Mouse (Mus musculus) lung, adult 2 months (tissue): ENCODE data around the gene Chchd10.

ENCODE experiments used
- CTCF ChIP-seq: fragments of 200-500 bp; IDR thresholded peaks from 2 replicates; pipeline ENCODE4 v1.5.1; 2011; ENCODE audit warnings: mild to moderate bottlenecking, low read length, control low read depth; ENCODE audit not compliant: insufficient read depth
- POLR2A ChIP-seq: fragments of 200-500 bp; IDR thresholded peaks from 2 replicates; pipeline ENCODE4 v1.6.1; 2011; ENCODE audit warnings: low read depth, mild to moderate bottlenecking, control low read depth, low read length, borderline replicate concordance; ENCODE audit errors: extremely low read depth

DNA sequence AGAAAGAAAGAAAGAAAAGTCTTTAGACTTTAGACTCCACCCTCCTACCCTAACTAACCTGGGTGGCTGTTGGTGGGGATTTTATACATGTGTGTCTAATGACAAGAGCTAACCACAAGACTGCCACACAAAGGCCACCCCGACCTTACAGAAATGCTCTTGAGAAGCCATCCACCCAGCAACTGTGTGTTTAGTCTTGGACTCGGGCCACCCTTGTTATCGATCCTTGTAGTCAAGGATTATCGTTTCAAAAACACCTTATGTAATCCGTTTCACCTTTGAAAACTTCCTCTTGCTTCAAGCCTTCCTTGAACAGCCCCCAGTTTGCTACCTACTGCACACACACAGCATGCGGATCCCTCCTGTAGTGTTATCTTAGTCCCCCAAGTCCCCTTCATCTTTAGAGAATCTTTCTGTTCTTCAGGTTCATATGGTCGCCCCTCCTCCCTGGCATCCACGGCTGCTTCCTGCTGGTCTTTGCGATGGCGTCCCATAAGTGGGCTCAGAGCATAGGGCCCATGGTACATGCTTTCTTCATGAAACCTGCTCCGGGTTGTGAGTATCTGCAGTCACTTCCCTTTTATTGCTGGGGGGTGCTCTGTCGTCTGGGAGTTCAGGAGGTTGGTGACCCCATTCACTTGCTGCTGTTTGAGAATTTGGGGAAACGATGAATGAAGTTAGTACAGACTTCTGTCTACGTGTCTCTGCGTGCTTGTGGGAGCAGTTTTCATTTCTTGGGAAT is 10.0 kb downstream of the Chchd10 start, which contains the start of gene Vpreb3:
- no peak for TF ChIP-seq CTCF
- no peak for TF ChIP-seq POLR2A
